Mouse (Mus musculus) erythroblast, embryonic 14.5 days (primary cell): ENCODE data around the gene Gm5615.

Experiments
- GATA1 ChIP-seq: IDR thresholded peaks from 2 replicates; pipeline ENCODE4 v1.6.1; 2012; ENCODE audit warnings: low read length, inconsistent platforms, mixed read lengths
- TAL1 ChIP-seq: IDR thresholded peaks from 3 replicates; pipeline ENCODE4 v1.6.1; 2012; ENCODE audit warnings: low read length, inconsistent platforms, mixed read lengths

DNA sequence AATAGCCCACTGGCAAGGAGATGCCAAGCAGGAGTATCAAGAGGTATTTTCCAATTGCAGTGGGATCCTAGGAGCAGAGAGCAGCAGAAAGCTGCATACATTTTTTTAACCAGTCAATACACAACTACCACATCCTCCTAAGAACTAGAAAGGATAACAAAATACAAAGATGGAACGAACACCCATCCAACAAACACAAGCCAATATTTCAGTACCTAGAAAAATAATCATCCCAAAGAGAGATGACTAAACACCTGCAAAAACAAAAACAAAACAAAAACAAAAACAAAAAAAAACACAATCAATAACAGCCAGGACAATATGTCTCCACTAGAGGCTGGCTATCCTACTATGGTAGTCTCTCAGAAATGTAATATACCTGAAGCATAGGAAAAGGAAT is 40.8 kb upstream of the Gm5615 start, which contains the start of gene Gm17689:
- TF ChIP-seq GATA1 (no peak), TAL1 (no peak)
